Mouse (Mus musculus): Measurements from ENCODE around the gene Sult5a1. TPM values are rescaled to one million over a fixed set of nuclear protein-coding genes. Genes with fewer than 3 reads are reported as not detected.

Gene Sult5a1
- polyA plus RNA-seq, 1 experiment = 0.39 TPM

DNA sequence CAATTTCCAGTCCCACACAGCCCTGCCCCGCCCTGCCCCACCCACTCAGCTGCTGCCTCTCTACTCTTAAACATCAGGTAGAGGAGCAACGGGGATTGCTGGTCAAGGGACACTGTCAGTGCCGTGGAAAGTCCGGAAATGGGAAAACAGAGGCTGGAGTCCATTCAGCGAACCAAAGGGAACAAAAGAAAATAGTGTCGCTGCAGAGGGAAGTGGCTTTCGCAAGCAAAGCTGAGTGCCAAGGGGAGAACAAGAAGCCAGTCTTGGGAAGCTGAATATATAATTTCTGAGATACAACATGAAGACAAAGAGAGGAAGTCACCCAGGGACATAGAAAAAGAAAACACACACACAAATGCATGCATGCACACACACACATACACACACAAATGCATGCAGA, 30.7 kb upstream of the Sult5a1 start:
- H3K27ac ChIP-seq (ENCODE audit: insufficient read depth, low read length) = no peak overlapping the region
- no peak overlapping the region for H3K4me3 ChIP-seq (replicated peaks; ENCODE audit: insufficient read depth, low read depth, low read length)
- H3K4me1 ChIP-seq (ENCODE audit: control insufficient read depth, insufficient read depth, low read length) = no peaks in the 10 kb centered on the region
- TF ChIP-seq CTCF (IDR thresholded peaks at IDR 0.05; ENCODE audit: borderline replicate concordance, insufficient read depth, low read depth, low read length) (no peak), POLR2A (IDR thresholded peaks at IDR 0.05; ENCODE audit: borderline replicate concordance, insufficient read depth, low read length) (no peak)
- no peaks in the 10 kb centered on the region for H3K27me3 ChIP-seq (ENCODE audit: control insufficient read depth, insufficient read depth, low read length)
- no peak for DNase-seq
- WGBS = 64% methylated on average over 7 of the region's 7 CpGs

DNA sequence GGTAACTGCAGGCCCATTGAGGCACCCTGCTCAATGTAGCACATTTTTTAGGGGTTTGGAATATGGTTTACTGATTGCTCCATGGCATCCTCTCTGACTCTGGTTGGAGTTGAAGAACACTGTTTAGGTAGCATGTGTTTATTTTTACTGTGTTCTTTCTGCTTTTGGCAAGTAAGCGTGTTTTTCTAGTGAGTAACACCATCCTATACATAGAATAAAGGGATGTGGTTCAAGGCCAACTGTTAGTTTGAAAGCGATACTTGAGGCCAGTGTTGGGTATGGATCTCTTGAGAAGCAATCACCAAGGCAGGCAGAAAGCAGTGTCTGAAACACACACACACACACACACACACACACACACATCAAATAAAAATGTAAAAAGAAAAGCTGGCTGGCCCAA, 29.9 kb upstream of the Sult5a1 start:
- no peaks in the 10 kb centered on the region for H3K27me3 ChIP-seq (ENCODE audit: control insufficient read depth, insufficient read depth, low read length)
- H3K4me1 ChIP-seq (ENCODE audit: control insufficient read depth, insufficient read depth, low read length) = no peaks in the 10 kb centered on the region
- H3K4me3 ChIP-seq (replicated peaks; ENCODE audit: insufficient read depth, low read depth, low read length) = no peak overlapping the region
- no peak overlapping the region for H3K27ac ChIP-seq (ENCODE audit: insufficient read depth, low read length)
- TF ChIP-seq CTCF (IDR thresholded peaks at IDR 0.05; ENCODE audit: borderline replicate concordance, insufficient read depth, low read depth, low read length) (no peak), POLR2A (IDR thresholded peaks at IDR 0.05; ENCODE audit: borderline replicate concordance, insufficient read depth, low read length) (no peak)
- no peak for DNase-seq
- 76% methylated on average over 2 of the region's 2 CpGs for whole genome bisulfite sequencing

DNA sequence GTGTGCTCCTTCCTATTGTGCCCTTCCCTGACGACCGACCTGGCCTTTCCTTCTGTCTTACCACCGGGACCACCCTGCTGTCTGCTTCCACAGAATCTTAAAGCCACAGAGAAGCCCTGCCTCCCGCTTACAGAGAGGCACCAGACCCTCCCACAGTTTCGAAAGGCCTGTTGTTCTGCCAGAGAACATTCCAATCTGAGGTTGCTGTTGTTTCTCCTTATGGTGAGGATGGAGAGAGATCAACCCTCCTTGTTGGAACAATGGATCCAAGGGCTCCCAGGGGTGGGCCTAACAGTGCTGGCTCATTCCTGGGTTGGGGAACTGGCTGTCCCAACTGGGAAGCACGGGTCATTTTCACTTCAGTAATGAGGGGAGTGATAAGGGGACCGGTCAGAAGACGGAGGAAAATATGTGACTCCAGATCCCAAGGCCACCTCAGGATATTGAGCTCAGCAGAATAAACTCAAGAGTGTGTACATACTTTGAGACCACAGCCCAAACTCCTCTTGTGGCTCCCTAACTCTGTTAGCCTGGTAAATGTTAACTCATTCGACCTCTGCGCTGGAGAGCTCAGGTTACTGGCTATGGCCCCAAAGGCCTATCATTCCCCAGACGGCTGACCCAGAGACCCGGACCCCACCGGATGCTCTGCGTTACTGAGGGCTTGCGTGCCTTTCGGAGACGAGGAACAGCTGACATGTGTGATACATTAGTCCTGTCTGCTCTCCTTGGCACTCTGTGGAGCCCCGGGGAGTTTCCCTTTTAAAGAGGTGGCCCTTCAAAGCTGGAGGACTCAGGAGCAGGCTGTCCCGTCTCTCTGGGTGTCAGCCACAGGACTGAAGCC, 27.7 kb upstream of the Sult5a1 start, which contains the start of gene Dpep1:
Gene Dpep1 (plus strand): TSS at position 677 of the 844 bp plus-strand sequence.
- no peak within 1 kb of the TSS for H3K27ac ChIP-seq (ENCODE audit: insufficient read depth, low read length)
- no peaks in the 10 kb centered on the region for H3K27me3 ChIP-seq (ENCODE audit: control insufficient read depth, insufficient read depth, low read length)
- DNase-seq = no peak
- WGBS = 52% methylated on average over 19 of the region's 19 CpGs
- no peak for TF ChIP-seq POLR2A (IDR thresholded peaks at IDR 0.05; ENCODE audit: borderline replicate concordance, insufficient read depth, low read length)
- TF ChIP-seq CTCF (IDR thresholded peaks at IDR 0.05; ENCODE audit: borderline replicate concordance, insufficient read depth, low read depth, low read length) = no peak
- no peaks in the 10 kb centered on the region for H3K4me1 ChIP-seq (ENCODE audit: control insufficient read depth, insufficient read depth, low read length)
- H3K4me3 ChIP-seq (replicated peaks; ENCODE audit: insufficient read depth, low read depth, low read length) = no peak within 1 kb of the TSS

DNA sequence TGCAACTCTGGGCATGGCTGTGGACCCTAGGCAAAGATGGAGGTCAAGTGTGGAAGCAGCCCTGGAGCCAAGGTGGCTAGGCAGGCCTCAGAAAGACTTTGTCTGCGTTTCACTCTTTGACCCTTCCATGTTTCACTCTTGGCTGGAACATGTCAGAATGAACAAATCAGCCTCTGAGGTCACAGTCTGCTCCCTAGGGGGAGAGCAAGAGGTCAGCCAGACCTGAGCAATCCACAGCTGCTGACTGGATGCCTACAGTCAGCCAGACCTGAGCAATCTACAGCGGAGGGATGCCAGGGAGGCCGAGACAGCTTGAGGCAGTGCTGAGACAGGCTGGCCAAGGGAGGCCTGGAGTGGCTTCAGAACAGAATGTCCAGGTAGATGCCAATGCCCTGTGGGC, 23.3 kb upstream of the Sult5a1 start:
- H3K4me1 ChIP-seq (ENCODE audit: control insufficient read depth, insufficient read depth, low read length) = no peaks in the 10 kb centered on the region
- WGBS = 59% methylated on average over 3 of the region's 3 CpGs
- no peak for DNase-seq
- H3K27ac ChIP-seq (ENCODE audit: insufficient read depth, low read length) = no peak overlapping the region
- no peak for TF ChIP-seq POLR2A (IDR thresholded peaks at IDR 0.05; ENCODE audit: borderline replicate concordance, insufficient read depth, low read length)
- TF ChIP-seq CTCF (IDR thresholded peaks at IDR 0.05; ENCODE audit: borderline replicate concordance, insufficient read depth, low read depth, low read length) = no peak
- no peak overlapping the region for H3K4me3 ChIP-seq (replicated peaks; ENCODE audit: insufficient read depth, low read depth, low read length)
- H3K27me3 ChIP-seq (ENCODE audit: control insufficient read depth, insufficient read depth, low read length) = no peaks in the 10 kb centered on the region; the same call in 1 of the 2 replicates

DNA sequence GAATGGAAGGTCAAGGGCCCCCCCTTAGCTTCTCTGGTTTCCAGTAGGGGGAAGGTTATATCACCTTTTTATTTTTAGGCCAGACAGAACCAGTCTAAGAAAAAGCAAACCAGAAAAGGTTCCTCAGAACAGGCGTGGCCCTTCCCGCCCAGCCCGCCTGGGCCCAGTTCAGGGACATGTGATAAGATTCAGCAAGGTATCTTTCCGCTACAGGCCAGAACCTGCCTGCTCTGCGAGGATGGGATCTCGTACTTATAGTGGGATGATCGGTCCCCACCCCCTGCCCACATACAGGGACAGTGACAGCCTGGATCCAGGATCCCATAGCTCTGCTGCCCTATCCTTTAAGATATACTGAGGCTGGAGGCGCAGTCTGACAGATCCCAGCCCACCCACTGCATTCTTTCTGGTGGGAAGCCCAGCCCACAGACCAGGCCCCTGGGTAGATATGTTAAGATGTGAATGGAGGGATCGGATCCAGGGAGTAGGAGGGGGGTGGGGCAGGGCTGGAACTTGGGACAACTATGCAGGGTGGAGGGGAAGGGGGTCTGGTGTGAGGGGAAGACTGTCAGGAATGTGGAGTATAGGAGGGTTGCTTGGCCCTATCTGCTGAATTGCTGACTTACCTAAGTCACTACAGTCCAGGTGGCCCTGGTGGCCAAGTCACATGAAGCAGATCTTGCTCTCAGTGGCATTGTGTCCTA, 1.9 kb downstream of the Sult5a1 start:
- DNase-seq = no peak
- WGBS = 85% methylated on average over 9 of the region's 9 CpGs
- TF ChIP-seq CTCF (IDR thresholded peaks at IDR 0.05; ENCODE audit: borderline replicate concordance, insufficient read depth, low read depth, low read length) (no peak), POLR2A (IDR thresholded peaks at IDR 0.05; ENCODE audit: borderline replicate concordance, insufficient read depth, low read length) (no peak)
- Histone ChIP-seq H3K27ac (ENCODE audit: insufficient read depth, low read length) (no peak overlapping the region), H3K4me3 (replicated peaks; ENCODE audit: insufficient read depth, low read depth, low read length) (no peak overlapping the region), H3K27me3 (ENCODE audit: control insufficient read depth, insufficient read depth, low read length) (no peaks in the 10 kb centered on the region), H3K4me1 (ENCODE audit: control insufficient read depth, insufficient read depth, low read length) (no peaks in the 10 kb centered on the region)

DNA sequence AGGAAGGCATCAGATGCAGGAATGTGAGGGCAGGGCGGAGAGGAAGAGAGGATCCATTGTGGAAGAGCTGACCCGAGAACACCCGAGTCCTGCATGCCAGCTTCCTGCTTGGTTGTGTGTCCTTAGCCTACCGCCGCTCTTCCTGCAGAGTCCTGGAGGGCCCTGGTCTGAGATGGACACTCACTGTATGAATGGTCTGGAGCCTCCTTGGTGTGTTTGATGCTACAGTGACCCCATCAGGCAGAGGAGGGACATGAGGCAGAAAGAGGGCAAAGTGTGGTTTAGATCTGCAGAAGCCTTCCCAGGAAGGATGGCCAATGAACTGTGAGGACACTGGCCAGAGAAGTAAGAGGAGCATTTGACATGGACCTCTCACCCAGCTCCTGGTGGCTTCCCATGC, 2.9 kb downstream of the Sult5a1 start:
- TF ChIP-seq POLR2A (IDR thresholded peaks at IDR 0.05; ENCODE audit: borderline replicate concordance, insufficient read depth, low read length) = no peak
- TF ChIP-seq CTCF (IDR thresholded peaks at IDR 0.05; ENCODE audit: borderline replicate concordance, insufficient read depth, low read depth, low read length) = peak; percentile 71
- H3K4me1 ChIP-seq (ENCODE audit: control insufficient read depth, insufficient read depth, low read length) = no peaks in the 10 kb centered on the region
- 48% methylated on average over 5 of the region's 5 CpGs for WGBS
- H3K27me3 ChIP-seq (ENCODE audit: control insufficient read depth, insufficient read depth, low read length) = no peaks in the 10 kb centered on the region
- H3K27ac ChIP-seq (ENCODE audit: insufficient read depth, low read length) = no peak overlapping the region
- peak in 1 of 2 experiments; percentile 33 for DNase-seq
- H3K4me3 ChIP-seq (replicated peaks; ENCODE audit: insufficient read depth, low read depth, low read length) = no peak overlapping the region

DNA sequence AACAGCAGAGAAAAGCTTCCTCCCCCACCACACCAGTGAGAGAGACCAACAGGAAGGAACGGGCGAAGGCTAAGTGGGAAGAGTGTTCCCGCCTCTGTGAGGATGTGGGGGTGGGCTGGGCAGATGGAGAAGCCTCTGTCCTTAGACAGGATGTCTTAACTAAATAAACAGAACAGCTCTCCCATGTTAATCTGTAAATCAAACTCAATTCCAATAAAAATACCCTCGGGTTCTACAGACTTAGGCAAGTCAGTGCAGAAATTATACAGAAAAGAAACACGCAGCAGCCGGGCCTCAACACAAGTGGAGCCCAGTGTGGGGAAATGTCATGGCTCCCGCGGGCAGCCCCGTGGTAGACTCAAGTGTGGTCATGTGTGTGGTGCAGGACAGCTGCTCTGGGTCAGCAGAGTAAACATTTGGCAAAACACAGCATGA, 7.4 kb downstream of the Sult5a1 start:
- 67% methylated on average over 9 of the region's 9 CpGs for WGBS

More for the DNA sequence above, 7.4 kb downstream of the Sult5a1 start:
- no peak for DNase-seq
- no peak overlapping the region for H3K4me3 ChIP-seq (replicated peaks; ENCODE audit: insufficient read depth, low read depth, low read length)
- H3K27ac ChIP-seq (ENCODE audit: insufficient read depth, low read length) = no peak overlapping the region
- no peaks in the 10 kb centered on the region for H3K27me3 ChIP-seq (ENCODE audit: control insufficient read depth, insufficient read depth, low read length)
- TF ChIP-seq CTCF (IDR thresholded peaks at IDR 0.05; ENCODE audit: borderline replicate concordance, insufficient read depth, low read depth, low read length) (no peak), POLR2A (IDR thresholded peaks at IDR 0.05; ENCODE audit: borderline replicate concordance, insufficient read depth, low read length) (no peak)
- no peaks in the 10 kb centered on the region for H3K4me1 ChIP-seq (ENCODE audit: control insufficient read depth, insufficient read depth, low read length)

Data from cerebellum, adult 2 months (tissue).